ENCODE assay signal across 13 mouse cellular contexts in the genomic region with DNA sequence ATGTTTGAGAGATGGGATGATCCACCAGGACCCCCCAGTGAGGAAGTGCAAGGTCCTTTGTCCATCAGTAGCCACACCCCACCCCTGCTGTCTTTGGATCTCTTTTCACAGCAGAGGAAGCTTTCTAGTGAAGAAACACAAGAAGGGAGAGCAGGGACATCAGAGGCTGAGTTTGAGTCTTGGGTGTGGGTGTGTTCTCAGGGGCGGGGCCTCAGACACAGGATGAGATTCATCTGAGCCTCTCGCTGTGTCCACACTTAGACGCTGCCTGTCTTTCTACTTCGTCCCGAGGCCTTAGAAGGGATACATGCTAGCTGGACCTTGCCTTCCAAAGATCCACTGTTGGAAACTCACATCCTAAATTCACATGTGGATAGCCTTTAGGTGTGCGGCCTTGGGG.
A peak's percentile ranks its signal among the peaks of the same experiment; 100 is the strongest.
DNase-seq lines count a peak whose midpoint lies in the region.
"Had no signal": no experiment of that assay in that cellular context is flagged by ENCODE, and none has a peak within 500 bp of the region (broad histone marks: within the 10 kb centered on the region; RNA-seq: fewer than 3 reads in every experiment).

No protein-coding gene starts in this region.

- DNase-seq in cerebellum, adult 8-10 months = peak; percentile 18
- DNase-seq in cerebellum, postnatal 25 days = no peak
- peak; percentile 56 for DNase-seq in layer of hippocampus, adult 9-11 months
- DNase-seq in layer of hippocampus, adult 8-10 months (ENCODE audit: low spot score in 2 of 2) = no peak
- DNase-seq in lung, postnatal 36 days = peak; percentile 42
- no peak for DNase-seq in lung, postnatal 14 days
- DNase-seq in ES-CJ7 (ENCODE audit: low read depth, low spot score) = peak; percentile 21
- DNase-seq in right cerebral cortex, postnatal 36 days (ENCODE audit: low spot score in 2 of 2) = no peak
- DNase-seq: heart, postnatal 10 days; kidney, postnatal 36 days; left cerebral cortex, postnatal 4 days; retina, postnatal 1 day; right cerebral cortex, postnatal 4 days had no signal

Comparison
In these comparisons a context has a peak if more than half of its experiments do, and no peak if none do; other contexts are left out.
1. DNase-seq: peak in cerebellum, adult 8-10 months (single experiment), layer of hippocampus, adult 9-11 months (single experiment), lung, postnatal 36 days (single experiment) and ES-CJ7 (single experiment); none in cerebellum, postnatal 25 days (0 of 2), layer of hippocampus, adult 8-10 months (0 of 2), lung, postnatal 14 days (single experiment) and right cerebral cortex, postnatal 36 days (0 of 2).